Mouse (Mus musculus) MEL (cell line): ENCODE measurements around the gene Mettl16.

ENCODE experiments used
- CHD1 ChIP-seq: IDR thresholded peaks from 2 replicates; pipeline ENCODE4 v1.6.1; 2012; ENCODE audit warnings: low read depth, mild to moderate bottlenecking, inconsistent platforms, low read length, improper control_type of control experiment
- CTCF ChIP-seq, 3 experiments: IDR thresholded peaks in 2 of 3; conservative IDR thresholded peaks in 1 of 3; 2 replicates each; pipeline ENCODE4 v1.5.1; 2011 to 2012; ENCODE audit warnings: low read length in 3 of 3, low read depth in 2 of 3, mild to moderate bottlenecking in 2 of 3, improper control_type of control experiment in 1 of 3, inconsistent platforms in 1 of 3, mixed read lengths in 1 of 3, moderate library complexity in 1 of 3; ENCODE audit not compliant: control insufficient read depth in 1 of 3, insufficient read depth in 1 of 3, poor library complexity in 1 of 3, severe bottlenecking in 1 of 3
- GABPA ChIP-seq: IDR thresholded peaks from 2 replicates; pipeline ENCODE4 v1.6.1; 2012; ENCODE audit warnings: low read depth, mild to moderate bottlenecking, inconsistent platforms, low read length, improper control_type of control experiment, moderate library complexity
- NELFE ChIP-seq: IDR thresholded peaks from 2 replicates; pipeline ENCODE4 v1.6.1; 2011; ENCODE audit warnings: low read depth, low read length, improper control_type of control experiment
- NRF1 ChIP-seq: IDR thresholded peaks from 2 replicates; pipeline ENCODE4 v1.6.1; 2014; ENCODE audit warnings: low read depth, mild to moderate bottlenecking, inconsistent platforms, low read length, improper control_type of control experiment, moderate library complexity; ENCODE audit not compliant: poor library complexity, insufficient read depth, severe bottlenecking
- SMC3 ChIP-seq: IDR thresholded peaks from 2 replicates; pipeline ENCODE4 v1.6.1; 2011; ENCODE audit warnings: low read depth, low read length, improper control_type of control experiment

GRCm38 (mm10) chr11:74822746-74823440 is 52.3 kb downstream of the Mettl16 start:
- TF ChIP-seq NRF1 (no peak), CTCF (IDR thresholded peaks at IDR 0.05 in 2 of 3, conservative IDR thresholded peaks at IDR 0.05 in 1 of 3; ENCODE audit: control insufficient read depth in 1 of 3, insufficient read depth in 1 of 3, low read depth in 2 of 3, low read length in 3 of 3, poor library complexity in 1 of 3, severe bottlenecking in 1 of 3) (no peak), CHD1 (no peak), GABPA (no peak), NELFE (no peak), SMC3 (no peak)
